Mouse (Mus musculus) bone marrow, adult 2 months (tissue): Measurements from ENCODE around the gene Rint1. TPM values are rescaled to one million over a fixed set of nuclear protein-coding genes. Genes with fewer than 3 reads are reported as not detected.
A peak's percentile ranks its signal among the peaks of the same experiment; 100 is the strongest.

Experiments used
- H3K27ac ChIP-seq: fragments of 200-500 bp; 2 replicates; pipeline ENCODE4 v1.5.1; 2012; ENCODE audit warnings: low read depth, mild to moderate bottlenecking, control low read depth, inconsistent platforms, low read length; ENCODE audit not compliant: control insufficient read depth, poor library complexity, insufficient read depth
- H3K4me1 ChIP-seq: fragments of 200-500 bp; 2 replicates; pipeline ENCODE4 v1.6.1; 2011; ENCODE audit warnings: low read length; ENCODE audit not compliant: control insufficient read depth, insufficient read depth
- H3K4me3 ChIP-seq: fragments of 200-500 bp; replicated peaks from 2 replicates; pipeline ENCODE3; 2011; ENCODE audit warnings: mild to moderate bottlenecking, low read depth, low read length, control low read depth; ENCODE audit not compliant: control insufficient read depth
- CTCF ChIP-seq: fragments of 200-500 bp; IDR thresholded peaks from 2 replicates; pipeline ENCODE4 v1.5.1; 2011; ENCODE audit warnings: low read length, control low read depth; ENCODE audit not compliant: control insufficient read depth, insufficient read depth
- POLR2A ChIP-seq: fragments of 200-500 bp; IDR thresholded peaks from 2 replicates; pipeline ENCODE4 v1.6.1; 2011; ENCODE audit warnings: low read depth, mild to moderate bottlenecking, control low read depth, low read length, borderline replicate concordance; ENCODE audit not compliant: control insufficient read depth
- WGBS: fragments of 180-500 bp; shearing (Covaris S2); methylation state at CpG from one replicate; pipeline ENCODE4 v1.1.7; 2018; 5-methylcytosine and 5-hydroxymethylcytosine counted together
- polyA plus RNA-seq: library from polyadenylated mRNA; stranded (reverse); fragments of >200 nt; gene quantifications from 2 replicates; pipeline ENCODE4 v1.2.4, GENCODE M21; 2011; ENCODE audit warnings: low replicate concordance; ENCODE audit not compliant: missing spikeins, insufficient read depth, insufficient read length

The Rint1 gene
- polyA plus RNA-seq, 1 experiment = 11.7 TPM

DNA sequence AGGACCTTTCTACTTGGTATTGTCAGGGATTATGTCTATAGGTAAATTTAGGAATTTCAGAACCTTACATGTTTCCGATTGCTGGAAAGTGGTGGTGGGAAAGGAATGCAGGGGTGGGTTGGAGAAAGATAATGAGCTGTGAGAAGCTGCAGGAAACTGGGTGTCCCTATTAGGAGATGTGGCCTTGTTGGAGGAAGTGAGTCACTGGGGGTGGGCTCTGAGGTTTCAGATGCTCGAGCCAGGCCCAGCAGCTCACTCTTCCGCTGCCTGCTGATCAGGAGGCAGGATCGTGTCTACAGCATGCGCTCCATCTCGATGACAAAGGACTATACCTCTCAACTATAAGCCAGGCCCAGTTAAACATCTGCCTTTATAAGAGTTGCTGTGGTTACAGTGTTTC is 13.3 kb upstream of the Rint1 start:
- no peaks in the 10 kb centered on the region; the same call in 1 of the 2 replicates for H3K4me1 ChIP-seq
- H3K27ac ChIP-seq = no peak overlapping the region
- WGBS = 76% methylated on average over 6 of the region's 6 CpGs
- TF ChIP-seq CTCF = no peak
- H3K4me3 ChIP-seq = no peak overlapping the region

DNA sequence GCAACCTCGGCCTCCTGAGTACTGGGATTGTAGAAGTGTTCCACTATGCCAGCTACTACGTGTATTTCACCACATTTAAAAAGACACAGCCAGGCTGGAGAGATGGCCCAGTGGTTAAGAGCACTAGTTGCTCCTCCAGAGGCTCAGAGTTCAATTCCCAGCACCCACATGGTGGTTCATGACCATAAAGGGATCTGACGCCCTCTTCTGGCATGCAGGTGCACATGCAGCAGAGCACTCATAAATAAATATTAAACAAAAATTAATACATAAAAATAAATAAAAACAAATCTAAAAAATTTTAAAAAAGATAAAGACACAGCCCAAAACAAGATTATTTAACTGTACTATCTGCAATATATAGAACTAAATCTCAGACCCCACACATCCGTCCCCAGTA is 7.0 kb upstream of the Rint1 start:
- no peak overlapping the region for H3K4me3 ChIP-seq
- no peak overlapping the region for H3K27ac ChIP-seq
- WGBS = 84% methylated on average over 4 of the region's 4 CpGs
- H3K4me1 ChIP-seq = no peaks in the 10 kb centered on the region; the same call in 1 of the 2 replicates
- TF ChIP-seq POLR2A (no peak), CTCF (no peak)

DNA sequence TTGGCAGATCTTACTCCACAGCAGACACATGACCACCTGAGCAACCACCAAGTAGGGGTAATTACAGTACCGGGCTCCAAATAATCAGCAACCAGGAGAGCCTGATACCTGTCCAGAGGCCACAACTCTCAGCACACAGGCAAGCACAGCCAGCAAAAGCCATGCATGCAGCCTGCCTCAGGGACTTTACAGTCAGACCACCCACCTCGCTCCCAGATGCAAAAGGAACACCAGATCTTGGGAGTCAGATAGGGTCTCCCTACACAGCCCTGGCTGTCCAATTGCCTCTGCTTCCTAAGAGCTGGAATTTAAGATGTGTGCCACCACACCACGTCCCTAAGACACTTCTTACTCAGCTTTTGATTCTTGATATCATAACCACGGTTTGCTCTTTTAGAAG is 6.3 kb upstream of the Rint1 start:
- Histone ChIP-seq H3K4me1 (no peaks in the 10 kb centered on the region; the same call in 1 of the 2 replicates), H3K27ac (no peak overlapping the region), H3K4me3 (no peak overlapping the region)
- WGBS = 67% methylated on average over 4 of the region's 4 CpGs
- TF ChIP-seq CTCF = no peak
- TF ChIP-seq POLR2A = no peak

DNA sequence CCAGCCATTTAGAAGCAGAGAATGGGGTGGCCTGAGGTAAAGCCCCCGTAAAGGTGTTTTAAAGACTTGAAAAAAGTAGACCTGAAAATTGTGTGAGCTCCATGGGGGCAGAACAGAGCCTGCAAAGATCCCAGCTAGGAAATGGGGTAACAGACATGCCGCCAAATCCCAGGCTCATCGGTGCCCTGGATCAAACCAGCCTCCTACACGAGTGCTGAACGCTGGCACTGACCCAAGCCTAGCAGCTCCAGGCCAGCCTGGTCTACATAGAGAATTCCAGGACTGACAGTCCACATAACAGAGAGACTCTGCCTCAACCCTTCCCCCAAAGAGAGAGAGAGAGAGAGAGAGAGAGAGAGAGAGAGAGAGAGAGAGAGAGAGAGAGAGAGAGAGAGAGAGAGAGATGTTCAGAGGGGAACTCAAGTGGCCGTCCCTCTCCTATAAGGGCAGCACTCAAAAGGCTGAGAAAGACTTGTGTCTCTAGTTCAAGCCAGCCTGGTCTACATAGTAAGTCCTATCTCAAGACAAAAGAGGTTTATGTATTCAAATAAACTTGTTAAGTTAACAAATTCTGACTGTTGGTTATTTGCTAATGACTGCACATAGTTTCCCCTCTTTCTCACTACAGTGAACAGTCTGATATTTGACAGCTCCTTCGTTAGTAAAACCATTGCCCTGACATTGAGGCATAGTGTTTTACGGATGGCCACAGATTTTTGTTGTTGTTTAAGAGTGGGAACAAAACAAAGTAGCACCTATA is 5.3 kb upstream of the Rint1 start:
- Histone ChIP-seq H3K27ac (no peak overlapping the region), H3K4me1 (no peaks in the 10 kb centered on the region; the same call in 1 of the 2 replicates), H3K4me3 (no peak overlapping the region)
- 48% methylated on average over 8 of the region's 8 CpGs for WGBS
- TF ChIP-seq CTCF (no peak), POLR2A (no peak)

DNA sequence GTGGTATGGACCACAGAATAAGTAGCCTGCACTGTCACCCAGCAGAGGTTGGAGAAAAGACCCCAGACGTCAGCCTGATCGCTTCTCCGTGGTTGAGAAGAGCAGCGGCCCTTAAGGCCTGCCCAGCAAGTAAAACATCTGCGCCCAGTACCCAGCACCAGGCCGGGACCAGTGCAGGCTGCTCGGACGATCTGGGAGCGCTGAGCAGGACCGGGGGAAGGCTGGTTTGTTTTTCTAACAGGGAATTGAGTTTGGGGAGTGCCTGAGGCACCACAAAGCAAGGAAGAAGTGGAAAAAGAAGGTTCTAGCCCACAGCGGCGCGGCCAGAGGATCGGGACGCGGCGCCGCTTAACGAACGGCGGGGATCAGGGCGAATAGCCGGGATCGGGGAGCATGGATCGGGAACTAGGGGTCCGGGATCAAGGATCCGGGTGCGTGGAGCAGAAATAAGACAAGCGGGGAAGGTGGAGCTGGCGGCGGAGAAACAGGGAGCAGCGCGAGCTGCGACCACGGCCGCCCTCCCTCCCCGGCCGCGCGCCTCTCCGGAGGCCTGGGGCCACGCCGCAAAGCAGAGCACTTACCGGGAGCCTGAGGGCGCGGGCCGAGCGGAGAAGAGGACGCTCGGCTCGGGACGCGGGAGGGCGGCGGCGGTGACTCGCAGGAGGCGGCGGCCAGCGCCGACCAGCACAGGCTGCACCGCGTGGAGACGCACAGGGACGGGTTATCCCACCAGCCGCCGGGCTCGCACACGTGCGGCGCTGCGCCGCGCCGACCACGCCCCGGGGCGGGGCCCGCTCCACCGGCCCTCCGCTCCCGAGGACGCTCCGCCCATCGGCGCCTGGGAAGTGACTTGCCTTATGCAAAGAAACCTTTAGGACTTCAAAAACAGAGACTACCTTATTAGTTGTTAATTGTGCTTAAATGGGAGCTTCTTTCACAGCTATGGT is 4.3 kb upstream of the Rint1 start, which contains the start of gene Pus7:
Gene Pus7, minus strand, starts transcription at position 781 of the 947 bp plus-strand sequence.
- H3K27ac ChIP-seq = peak within 1 kb of the TSS; percentile 14; the same call in 1 of the 2 replicates
- WGBS = under 1% methylated on average over 85 of the region's 86 CpGs
- TF ChIP-seq CTCF (no peak), POLR2A (peak; percentile 25; the same call in 1 of the 2 replicates)
- peak within 1 kb of the TSS; percentile 72 for H3K4me3 ChIP-seq
- H3K4me1 ChIP-seq = no peaks in the 10 kb centered on the region; the same call in 1 of the 2 replicates

DNA sequence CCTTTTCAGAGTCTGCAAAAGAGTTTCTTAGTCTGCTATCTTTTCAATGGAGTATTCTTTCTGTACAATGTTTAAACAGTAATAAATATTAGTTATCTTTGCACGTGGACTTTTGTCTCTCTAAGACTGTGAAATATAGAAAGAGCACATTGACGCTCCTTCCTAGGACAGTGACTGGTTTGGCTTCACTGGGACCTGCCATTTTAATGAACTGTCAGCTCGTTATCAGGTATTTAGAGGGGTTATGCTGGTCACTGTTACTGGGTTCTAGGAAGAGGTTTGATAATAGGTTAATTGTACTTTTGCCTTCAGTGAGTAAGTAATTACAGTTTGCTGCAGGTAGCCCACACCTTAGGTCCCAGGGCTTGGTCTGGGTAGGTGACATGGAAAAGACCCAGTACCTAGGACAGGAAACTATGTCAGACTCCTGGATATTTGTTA is 899 bp downstream of the Rint1 start:
- 27% methylated on average over 3 of the region's 3 CpGs for WGBS
- no peak for TF ChIP-seq POLR2A
- no peak for TF ChIP-seq CTCF
- no peaks in the 10 kb centered on the region; the same call in 1 of the 2 replicates for H3K4me1 ChIP-seq
- H3K27ac ChIP-seq = no peak overlapping the region
- peak overlapping the region; percentile 86 for H3K4me3 ChIP-seq

DNA sequence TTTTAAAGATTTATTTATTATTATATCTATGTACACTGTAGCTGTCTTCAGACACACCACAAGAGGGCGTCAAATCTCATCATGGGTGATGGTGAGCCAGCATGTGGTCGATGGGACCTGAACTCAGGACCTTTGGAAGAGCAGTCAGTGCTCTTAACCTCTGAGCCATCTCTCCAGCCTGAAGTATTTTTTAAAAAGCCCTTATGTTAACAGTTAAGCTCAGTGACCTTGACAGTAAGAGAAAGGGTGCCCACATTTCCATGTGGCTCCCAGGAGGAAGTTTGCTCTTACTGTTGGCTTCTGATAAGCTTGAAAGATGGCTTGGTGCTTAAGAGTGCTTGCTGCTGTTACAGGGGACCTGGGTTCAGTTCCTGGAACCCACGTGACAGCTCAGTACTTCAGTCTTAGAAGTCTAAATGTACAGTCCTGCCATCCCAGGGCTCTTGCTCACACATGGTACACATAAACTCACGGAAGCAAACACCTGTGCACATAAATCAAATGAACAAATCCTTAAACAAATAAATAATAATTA is 1.6 kb downstream of the Rint1 start:
- Histone ChIP-seq H3K27ac (no peak overlapping the region), H3K4me3 (no peak overlapping the region), H3K4me1 (no peaks in the 10 kb centered on the region; the same call in 1 of the 2 replicates)
- TF ChIP-seq POLR2A (no peak), CTCF (no peak)
- 60% methylated on average over 4 of the region's 4 CpGs for WGBS

DNA sequence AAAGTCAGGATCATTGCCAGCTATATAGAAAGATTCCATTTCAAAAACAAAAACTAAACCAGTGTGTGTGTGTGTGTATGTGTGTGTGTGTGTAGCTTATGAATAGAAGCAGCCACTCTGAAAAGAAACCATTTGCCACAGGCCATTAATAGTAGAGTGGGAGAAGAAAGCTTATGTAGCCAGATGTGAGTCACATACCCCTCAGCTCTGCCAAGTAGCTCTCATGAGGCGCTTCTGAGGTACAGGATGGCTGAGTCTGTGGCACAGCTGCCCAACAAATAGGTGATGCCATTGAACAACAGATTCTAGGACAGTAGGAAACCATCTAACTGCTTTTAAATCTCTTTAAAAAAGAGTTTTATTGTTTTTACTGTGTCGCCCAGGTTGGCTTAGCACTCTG is 5.2 kb downstream of the Rint1 start:
- WGBS = 94% methylated on average over 2 of the region's 2 CpGs
- H3K4me3 ChIP-seq = no peak overlapping the region
- TF ChIP-seq POLR2A (no peak), CTCF (no peak)
- no peak overlapping the region for H3K27ac ChIP-seq
- H3K4me1 ChIP-seq = no peaks in the 10 kb centered on the region; the same call in 1 of the 2 replicates
